Mouse (Mus musculus): ENCODE results near the gene Rnf141.

DNA sequence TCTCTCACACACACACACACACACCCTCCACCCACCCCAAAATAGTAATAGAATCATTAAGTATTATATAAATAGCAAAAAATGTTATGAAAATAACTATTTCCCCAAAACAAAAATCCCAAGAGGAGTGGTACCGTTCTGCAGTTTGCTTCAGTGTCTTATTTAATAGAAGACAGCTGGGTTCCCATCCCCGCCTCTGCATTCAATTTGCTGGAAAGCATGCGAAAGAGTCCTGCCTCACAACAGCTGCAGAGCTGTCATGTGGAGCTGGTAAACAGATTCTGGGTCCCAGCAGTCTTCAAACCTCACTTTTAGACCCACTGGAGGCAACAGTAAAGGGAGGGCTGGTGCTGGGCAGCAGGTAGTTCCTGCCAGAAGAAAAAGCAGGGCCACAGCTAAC is 35.3 kb downstream of the Rnf141 start:
- no peak for TF ChIP-seq CTCF (conservative IDR thresholded peaks at IDR 0.05; ENCODE audit: low read length)
- no peak for TF ChIP-seq POU5F1 (IDR thresholded peaks at IDR 0.05; ENCODE audit: borderline replicate concordance, low read length)
- TF ChIP-seq NANOG (IDR thresholded peaks at IDR 0.05; ENCODE audit: borderline replicate concordance, low read length) = no peak
